Mouse (Mus musculus) adrenal gland, postnatal 25 days (tissue): ENCODE data around the gene Macrod1. TPM values are rescaled to one million over a fixed set of nuclear protein-coding genes. Genes with fewer than 3 reads are reported as not detected.

Source experiments
- DNase-seq: peaks from one replicate; pipeline ENCODE4 v3.0.0; 2021; ENCODE audit warnings: mixed read lengths
- total RNA-seq: library from RNA; stranded (reverse); gene quantifications from 2 replicates; pipeline ENCODE4 v1.2.3, GENCODE M21; 2021

Gene Macrod1
- total RNA-seq, 1 experiment from 2014 or later, result 52.1 TPM

GRCm38 (mm10) chr19:7142207-7142915 lies 85.8 kb downstream of the Macrod1 start:
- no peak for DNase-seq

- peak; percentile 77 for DNase-seq
These were observed 87.2 kb downstream of the Macrod1 start for GRCm38 (mm10) chr19:7143854-7144253.

- no peak for DNase-seq
These were observed 87.8 kb downstream of the Macrod1 start for GRCm38 (mm10) chr19:7144458-7144857.

- no peak for DNase-seq
These were observed 89.8 kb downstream of the Macrod1 start for GRCm38 (mm10) chr19:7146376-7146775.

- no peak for DNase-seq
These were observed 91.5 kb downstream of the Macrod1 start for GRCm38 (mm10) chr19:7148096-7148495.

GRCm38 (mm10) chr19:7148541-7149085 lies 92.0 kb downstream of the Macrod1 start:
- no peak for DNase-seq

GRCm38 (mm10) chr19:7149158-7149685 lies 92.6 kb downstream of the Macrod1 start:
- no peak for DNase-seq

GRCm38 (mm10) chr19:7151300-7151926 lies 94.8 kb downstream of the Macrod1 start:
- DNase-seq, result no peak

GRCm38 (mm10) chr19:7151927-7152653 lies 95.5 kb downstream of the Macrod1 start:
- DNase-seq, result no peak

- no peak for DNase-seq
These were observed 96.6 kb downstream of the Macrod1 start for GRCm38 (mm10) chr19:7153232-7153631.

GRCm38 (mm10) chr19:7155196-7155595 lies 98.6 kb downstream of the Macrod1 start:
- no peak for DNase-seq

- no peak for DNase-seq
These were observed 101.1 kb downstream of the Macrod1 start for GRCm38 (mm10) chr19:7157734-7158133.

- no peak for DNase-seq
These were observed 103.7 kb downstream of the Macrod1 start for GRCm38 (mm10) chr19:7160151-7160906.

GRCm38 (mm10) chr19:7161064-7161463 lies 104.5 kb downstream of the Macrod1 start:
- no peak for DNase-seq

- DNase-seq, result no peak
These were observed 107.6 kb downstream of the Macrod1 start for GRCm38 (mm10) chr19:7164238-7164637.

- peak; percentile 31 for DNase-seq
These were observed 108.3 kb downstream of the Macrod1 start for GRCm38 (mm10) chr19:7164820-7165323.

- DNase-seq, result peak; percentile 52
These were observed 109.0 kb downstream of the Macrod1 start for GRCm38 (mm10) chr19:7165509-7166199.

GRCm38 (mm10) chr19:7166200-7166711 lies 109.6 kb downstream of the Macrod1 start:
- DNase-seq, result no peak

- no peak for DNase-seq
These were observed 110.2 kb downstream of the Macrod1 start for GRCm38 (mm10) chr19:7166767-7167166.

- no peak for DNase-seq
These were observed 111.8 kb downstream of the Macrod1 start for GRCm38 (mm10) chr19:7168423-7168822.

- DNase-seq, result peak; percentile 40
These were observed 114.3 kb downstream of the Macrod1 start for GRCm38 (mm10) chr19:7170916-7171315.
